Mouse (Mus musculus): Measurements from ENCODE around the gene Sorcs2. TPM values are rescaled to one million over a fixed set of nuclear protein-coding genes. Genes with fewer than 3 reads are reported as not detected.
A peak's percentile ranks its signal among the peaks of the same experiment; 100 is the strongest.

Sorcs2 gene
- polyA plus RNA-seq, 1 experiment from 2014 or later = 21.2 TPM

- ATAC-seq (ENCODE audit: borderline replicate concordance, extremely low read depth, low FRiP score, low TSS enrichment) = no peak
- no peak overlapping the region for H3K4me2 ChIP-seq
- 47% methylated on average over 5 of the region's 5 CpGs for WGBS
- no peaks in the 10 kb centered on the region for H3K36me3 ChIP-seq
- H3K4me1 ChIP-seq = peaks cover 19% of the 10 kb centered on the region
- no peak overlapping the region for H3K9ac ChIP-seq
- no peak overlapping the region for H3K4me3 ChIP-seq
- H3K27me3 ChIP-seq = no peaks in the 10 kb centered on the region
- H3K9me3 ChIP-seq = no peaks in the 10 kb centered on the region
- no peak overlapping the region for H3K27ac ChIP-seq
These were observed 106.7 kb downstream of the Sorcs2 start for GRCm38 (mm10) chr5:36291191-36291590.

GRCm38 (mm10) chr5:36285405-36285804, 112.5 kb downstream of the Sorcs2 start:
- no peaks in the 10 kb centered on the region for H3K9me3 ChIP-seq
- H3K36me3 ChIP-seq = no peaks in the 10 kb centered on the region
- no peak overlapping the region for H3K4me2 ChIP-seq
- H3K9ac ChIP-seq = no peak overlapping the region
- 41% methylated on average over 10 of the region's 10 CpGs for WGBS
- H3K4me1 ChIP-seq = peaks cover 12% of the 10 kb centered on the region; the same call in 1 of the 2 replicates
- no peak overlapping the region for H3K27ac ChIP-seq
- no peak overlapping the region for H3K4me3 ChIP-seq
- ATAC-seq (ENCODE audit: borderline replicate concordance, extremely low read depth, low FRiP score, low TSS enrichment) = 0 out of 2 replicates have a peak, but pooled peaks have one; percentile 47
- H3K27me3 ChIP-seq = no peaks in the 10 kb centered on the region

- 0 out of 2 replicates have a peak, but pooled peaks cover 10% of the 10 kb centered on the region for H3K4me1 ChIP-seq
- H3K27me3 ChIP-seq = no peaks in the 10 kb centered on the region
- ATAC-seq (ENCODE audit: borderline replicate concordance, extremely low read depth, low FRiP score, low TSS enrichment) = no peak
- H3K4me3 ChIP-seq = no peak overlapping the region
- no peak overlapping the region for H3K27ac ChIP-seq
- H3K9ac ChIP-seq = no peak overlapping the region
- WGBS = 83% methylated on average over 12 of the region's 12 CpGs
- no peaks in the 10 kb centered on the region for H3K36me3 ChIP-seq
- no peaks in the 10 kb centered on the region for H3K9me3 ChIP-seq
- no peak overlapping the region for H3K4me2 ChIP-seq
These were observed 118.0 kb downstream of the Sorcs2 start for GRCm38 (mm10) chr5:36279896-36280295.

- Histone ChIP-seq H3K27ac (no peak overlapping the region), H3K36me3 (no peaks in the 10 kb centered on the region), H3K4me1 (0 out of 2 replicates have a peak, but pooled peaks cover 3% of the 10 kb centered on the region), H3K9ac (no peak overlapping the region), H3K4me2 (no peak overlapping the region), H3K4me3 (no peak overlapping the region), H3K9me3 (no peaks in the 10 kb centered on the region), H3K27me3 (no peaks in the 10 kb centered on the region)
- WGBS = 70% methylated on average over 6 of the region's 6 CpGs
- ATAC-seq (ENCODE audit: borderline replicate concordance, extremely low read depth, low FRiP score, low TSS enrichment) = no peak
These were observed 123.1 kb downstream of the Sorcs2 start for GRCm38 (mm10) chr5:36274684-36275394.

- ATAC-seq (ENCODE audit: borderline replicate concordance, extremely low read depth, low FRiP score, low TSS enrichment) = no peak
- no peak overlapping the region for H3K4me2 ChIP-seq
These were observed 130.7 kb downstream of the Sorcs2 start for GRCm38 (mm10) chr5:36267194-36267769.

GRCm38 (mm10) chr5:36260862-36261261, 137.1 kb downstream of the Sorcs2 start:
- peaks cover 18% of the 10 kb centered on the region for H3K4me1 ChIP-seq
- H3K4me2 ChIP-seq = no peak overlapping the region
- no peaks in the 10 kb centered on the region for H3K9me3 ChIP-seq
- H3K36me3 ChIP-seq = no peaks in the 10 kb centered on the region
- H3K4me3 ChIP-seq = no peak overlapping the region
- H3K27me3 ChIP-seq = no peaks in the 10 kb centered on the region
- H3K9ac ChIP-seq = no peak overlapping the region
- WGBS = 35% methylated on average over 12 of the region's 12 CpGs
- no peak overlapping the region for H3K27ac ChIP-seq
- ATAC-seq (ENCODE audit: borderline replicate concordance, extremely low read depth, low FRiP score, low TSS enrichment) = no peak

More at GRCm38 (mm10) chr5:36267194-36267769, 130.7 kb downstream of the Sorcs2 start:
- no peaks in the 10 kb centered on the region for H3K36me3 ChIP-seq
- no peaks in the 10 kb centered on the region for H3K4me1 ChIP-seq
- no peak overlapping the region for H3K27ac ChIP-seq
- no peak overlapping the region for H3K9ac ChIP-seq
- H3K27me3 ChIP-seq = no peaks in the 10 kb centered on the region
- no peak overlapping the region for H3K4me3 ChIP-seq
- WGBS = 85% methylated on average over 3 of the region's 3 CpGs
- no peaks in the 10 kb centered on the region for H3K9me3 ChIP-seq

- Histone ChIP-seq H3K27ac (no peak overlapping the region), H3K9me3 (no peaks in the 10 kb centered on the region), H3K4me3 (no peak overlapping the region), H3K36me3 (no peaks in the 10 kb centered on the region), H3K27me3 (no peaks in the 10 kb centered on the region), H3K4me2 (no peak overlapping the region), H3K9ac (no peak overlapping the region), H3K4me1 (peaks cover 28% of the 10 kb centered on the region)
- ATAC-seq (ENCODE audit: borderline replicate concordance, extremely low read depth, low FRiP score, low TSS enrichment) = no peak
- 37% methylated on average over 6 of the region's 6 CpGs for WGBS
These were observed 138.2 kb downstream of the Sorcs2 start for GRCm38 (mm10) chr5:36259691-36260124.

GRCm38 (mm10) chr5:36258387-36259181, 139.4 kb downstream of the Sorcs2 start:
- 82% methylated on average over 12 of the region's 12 CpGs for WGBS
- peaks cover 37% of the 10 kb centered on the region for H3K4me1 ChIP-seq
- no peaks in the 10 kb centered on the region for H3K9me3 ChIP-seq
- ATAC-seq (ENCODE audit: borderline replicate concordance, extremely low read depth, low FRiP score, low TSS enrichment) = no peak
- no peak overlapping the region for H3K27ac ChIP-seq
- H3K27me3 ChIP-seq = no peaks in the 10 kb centered on the region
- H3K36me3 ChIP-seq = no peaks in the 10 kb centered on the region
- no peak overlapping the region for H3K9ac ChIP-seq
- H3K4me3 ChIP-seq = no peak overlapping the region
- H3K4me2 ChIP-seq = no peak overlapping the region

- H3K36me3 ChIP-seq = no peaks in the 10 kb centered on the region
- no peak for ATAC-seq (ENCODE audit: borderline replicate concordance, extremely low read depth, low FRiP score, low TSS enrichment)
- H3K4me2 ChIP-seq = no peak overlapping the region
- no peak overlapping the region for H3K27ac ChIP-seq
- H3K27me3 ChIP-seq = no peaks in the 10 kb centered on the region
- H3K9me3 ChIP-seq = no peaks in the 10 kb centered on the region
- 86% methylated on average over 5 of the region's 5 CpGs for WGBS
- peaks cover 52% of the 10 kb centered on the region for H3K4me1 ChIP-seq
- H3K4me3 ChIP-seq = no peak overlapping the region
- no peak overlapping the region for H3K9ac ChIP-seq
These were observed 140.9 kb downstream of the Sorcs2 start for GRCm38 (mm10) chr5:36257008-36257407.

GRCm38 (mm10) chr5:36254642-36255516, 143.1 kb downstream of the Sorcs2 start:
- no peak overlapping the region for H3K9ac ChIP-seq
- WGBS = 33% methylated on average over 18 of the region's 18 CpGs
- no peak overlapping the region for H3K4me3 ChIP-seq
- H3K4me1 ChIP-seq = peaks cover 43% of the 10 kb centered on the region
- peak overlapping the region; percentile 9; the same call in 1 of the 2 replicates for H3K27ac ChIP-seq
- peak; percentile 60; the same call in 1 of the 2 replicates for ATAC-seq (ENCODE audit: borderline replicate concordance, extremely low read depth, low FRiP score, low TSS enrichment)
- no peaks in the 10 kb centered on the region for H3K27me3 ChIP-seq
- H3K9me3 ChIP-seq = no peaks in the 10 kb centered on the region
- no peaks in the 10 kb centered on the region for H3K36me3 ChIP-seq
- H3K4me2 ChIP-seq = no peak overlapping the region
